Mouse (Mus musculus) liver, embryonic 12.5 days (tissue): ENCODE data around the gene Cdk2ap2. TPM values are rescaled to one million over a fixed set of nuclear protein-coding genes. Genes with fewer than 3 reads are reported as not detected.
A peak's percentile ranks its signal among the peaks of the same experiment; 100 is the strongest.
"Not testable (repeated sequence)": the region's sequence is repeated elsewhere in the genome, so short reads cannot be mapped to it uniquely, and the experiment has no call there.

Experiments
- ATAC-seq: fragments of 200-750 bp; cut with Nextera tagmentation; 2 replicates; pipeline ENCODE4 v1.8.0; 2017; ENCODE audit warnings: moderate number of reproducible peaks, mild to moderate bottlenecking, moderate library complexity
- H3K27ac ChIP-seq: fragments of 300-500 bp; sonication (generic); 2 replicates; pipeline ENCODE4 v1.5.1; 2016; ENCODE audit warnings: mild to moderate bottlenecking
- H3K27me3 ChIP-seq: fragments of 300-500 bp; sonication (generic); replicated peaks from 2 replicates; pipeline ENCODE4 v1.6.1; 2016; ENCODE audit warnings: mild to moderate bottlenecking, moderate library complexity
- H3K36me3 ChIP-seq: fragments of 300-500 bp; sonication (generic); 2 replicates; pipeline ENCODE4 v1.6.1; 2016; ENCODE audit warnings: mild to moderate bottlenecking, moderate library complexity
- H3K4me1 ChIP-seq: fragments of 300-500 bp; sonication (generic); 2 replicates; pipeline ENCODE4 v1.6.1; 2016
- H3K4me2 ChIP-seq: fragments of 300-500 bp; sonication (generic); 2 replicates; pipeline ENCODE4 v1.6.1; 2016; ENCODE audit warnings: mild to moderate bottlenecking, moderate library complexity
- H3K4me3 ChIP-seq: fragments of 300-500 bp; sonication (generic); 2 replicates; pipeline ENCODE4 v1.5.1; 2016; ENCODE audit warnings: mild to moderate bottlenecking, moderate library complexity
- H3K9ac ChIP-seq: fragments of 300-500 bp; sonication (generic); 2 replicates; pipeline ENCODE4 v1.6.1; 2016; ENCODE audit warnings: mild to moderate bottlenecking, moderate library complexity
- H3K9me3 ChIP-seq: fragments of 300-500 bp; sonication (generic); replicated peaks from 2 replicates; pipeline ENCODE4 v1.6.1; 2016; ENCODE audit warnings: mild to moderate bottlenecking, moderate library complexity
- WGBS: fragments of 180-500 bp; shearing (Covaris S2); methylation state at CpG from one replicate; pipeline ENCODE4 v1.1.7; 2016; ENCODE audit not compliant: insufficient replicate concordance; 5-methylcytosine and 5-hydroxymethylcytosine counted together
- polyA plus RNA-seq: library from polyadenylated mRNA; unstranded; fragments of >200 nt; fragmentation: Nextera tagmentation; extraction: Ambion mirVana; gene quantifications from 2 replicates; pipeline ENCODE4 v1.2.1, GENCODE M21; 2016

The Cdk2ap2 gene
- polyA plus RNA-seq, 1 experiment from 2014 or later: 101 TPM

DNA sequence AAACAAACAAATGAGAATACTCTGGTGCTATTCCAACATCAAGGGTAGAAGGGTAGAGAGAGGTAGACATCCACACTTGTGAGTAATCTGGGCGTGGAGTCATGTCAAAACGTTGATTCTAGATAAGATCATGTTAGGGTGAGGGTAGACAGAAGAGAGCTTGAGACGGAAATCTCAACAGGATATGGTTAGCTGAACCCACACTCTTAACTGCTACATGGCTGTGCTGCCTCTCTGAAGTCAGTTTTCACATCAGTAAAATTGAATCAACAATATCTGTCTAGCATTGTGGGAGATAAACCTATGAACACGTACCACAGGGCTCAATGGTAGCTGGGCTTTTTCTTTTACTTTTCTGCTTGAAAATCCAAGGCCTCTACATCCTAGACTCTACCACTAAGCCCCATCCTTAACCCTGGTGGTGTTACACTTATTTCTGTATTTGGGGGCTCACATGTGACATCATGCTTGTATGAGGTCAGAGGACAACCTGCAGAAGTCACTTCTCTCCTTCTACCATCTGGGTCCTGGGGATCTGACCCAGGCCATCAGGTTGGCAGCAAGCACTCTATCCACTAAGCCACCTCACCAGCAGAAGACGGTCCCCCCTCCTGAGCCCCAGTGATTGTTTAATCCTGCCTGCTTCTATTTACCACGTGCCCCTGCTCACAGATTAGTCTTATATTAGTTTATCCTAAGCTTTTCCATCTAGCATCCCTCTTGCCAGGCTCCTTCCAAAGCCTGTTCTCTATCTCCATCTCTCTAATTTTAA, 22.9 kb downstream of the Cdk2ap2 start:
- no peak overlapping the region for H3K27ac ChIP-seq
- no peak for ATAC-seq
- H3K4me2 ChIP-seq: peak overlapping the region; percentile 70; the same call in 1 of the 2 replicates
- H3K27me3 ChIP-seq: no peaks in the 10 kb centered on the region
- H3K4me1 ChIP-seq: peaks cover 53% of the 10 kb centered on the region
- WGBS: 61% methylated on average over 6 of the region's 6 CpGs
- peaks cover 36% of the 10 kb centered on the region for H3K36me3 ChIP-seq
- H3K4me3 ChIP-seq: no peak overlapping the region
- no peaks in the 10 kb centered on the region for H3K9me3 ChIP-seq
- no peak overlapping the region for H3K9ac ChIP-seq

- Histone ChIP-seq H3K9me3 (no peaks in the 10 kb centered on the region), H3K4me3 (peak overlapping the region; percentile 51; the same call in 1 of the 2 replicates), H3K9ac (no peak overlapping the region), H3K4me2 (peak overlapping the region; percentile 70), H3K4me1 (peaks cover 59% of the 10 kb centered on the region), H3K27me3 (no peaks in the 10 kb centered on the region), H3K36me3 (peaks cover 30% of the 10 kb centered on the region), H3K27ac (0 out of 2 replicates have a peak overlapping the region, but pooled peaks have one; percentile 14)
- 85% methylated on average over 2 of the region's 2 CpGs for WGBS
- ATAC-seq: no peak
Observed at GRCm38 (mm10) chr19:4120496-4120895, 23.5 kb downstream of the Cdk2ap2 start.

DNA sequence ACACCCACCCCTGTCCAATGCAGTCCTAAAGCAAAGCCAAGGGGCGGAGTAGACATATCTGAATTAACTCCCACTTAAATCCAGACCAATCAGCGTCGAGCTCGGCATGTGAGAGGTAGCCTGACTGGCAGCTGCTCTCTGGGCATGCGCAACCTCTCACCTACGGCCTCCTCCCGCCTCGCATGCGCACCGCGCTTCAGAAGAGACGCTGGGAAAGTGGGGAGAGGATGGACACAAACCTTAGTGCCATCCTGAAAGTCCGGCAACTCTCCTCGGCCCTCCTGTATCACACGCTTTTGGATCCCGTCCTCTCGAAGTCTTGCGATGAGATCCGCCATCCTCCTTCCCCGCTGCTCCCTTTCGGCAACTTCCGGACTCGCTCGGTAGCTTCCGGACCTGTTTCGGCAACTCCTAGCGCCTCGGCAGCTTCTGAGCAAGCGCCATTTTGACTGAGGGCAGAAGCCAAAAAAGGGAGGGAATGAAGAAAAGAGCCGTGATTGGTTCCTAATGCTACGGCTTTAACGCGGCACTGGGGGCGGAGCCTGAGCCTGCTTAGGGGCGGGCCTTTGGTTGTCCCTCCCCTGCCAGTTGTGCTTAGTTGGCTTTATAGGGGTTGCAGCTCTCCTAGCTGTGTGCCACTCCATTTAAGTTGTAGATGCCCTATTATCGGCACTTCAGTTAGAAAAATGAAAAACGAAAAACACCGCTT, 24.3 kb downstream of the Cdk2ap2 start:
- peak overlapping the region; percentile 70 for H3K4me2 ChIP-seq
- peaks cover 22% of the 10 kb centered on the region for H3K36me3 ChIP-seq
- H3K9ac ChIP-seq: peak overlapping the region; percentile 53
- H3K27ac ChIP-seq: peak overlapping the region; percentile 85
- peak; percentile 69 for ATAC-seq
- H3K4me1 ChIP-seq: peaks cover 60% of the 10 kb centered on the region
- H3K9me3 ChIP-seq: no peaks in the 10 kb centered on the region
- peak overlapping the region; percentile 51 for H3K4me3 ChIP-seq
- 3% methylated on average over 38 of the region's 38 CpGs for WGBS
- no peaks in the 10 kb centered on the region for H3K27me3 ChIP-seq

DNA sequence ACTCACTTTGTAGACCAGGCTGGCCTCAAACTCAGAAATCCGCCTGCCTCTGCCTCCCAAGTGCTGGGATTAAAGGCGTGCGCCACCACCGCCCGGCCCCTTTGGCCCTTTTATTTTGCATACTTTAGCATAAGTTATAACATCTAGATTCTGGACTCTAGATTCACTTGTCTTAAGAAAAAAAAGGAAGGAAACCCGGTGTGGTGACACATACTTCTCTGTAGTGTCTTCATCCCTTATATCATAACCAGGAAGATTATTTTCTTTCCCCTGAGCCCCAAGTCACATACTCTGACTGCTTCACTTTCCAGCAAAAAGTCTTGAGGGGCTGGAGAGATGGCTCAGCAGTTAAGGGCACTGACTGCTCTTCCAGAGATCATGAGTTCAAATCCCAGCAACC, 24.9 kb downstream of the Cdk2ap2 start:
- not testable (repeated sequence) for ATAC-seq, H3K27me3 ChIP-seq, H3K4me3 ChIP-seq, H3K9me3 ChIP-seq
- H3K36me3 ChIP-seq: peaks cover 16% of the 10 kb centered on the region
- peak overlapping the region; percentile 85 for H3K27ac ChIP-seq
- WGBS: 34% methylated on average over 6 of the region's 6 CpGs
- peaks cover 66% of the 10 kb centered on the region for H3K4me1 ChIP-seq
- H3K4me2 ChIP-seq: peak overlapping the region; percentile 70
- 0 out of 2 replicates have a peak overlapping the region, but pooled peaks have one; percentile 36 for H3K9ac ChIP-seq

DNA sequence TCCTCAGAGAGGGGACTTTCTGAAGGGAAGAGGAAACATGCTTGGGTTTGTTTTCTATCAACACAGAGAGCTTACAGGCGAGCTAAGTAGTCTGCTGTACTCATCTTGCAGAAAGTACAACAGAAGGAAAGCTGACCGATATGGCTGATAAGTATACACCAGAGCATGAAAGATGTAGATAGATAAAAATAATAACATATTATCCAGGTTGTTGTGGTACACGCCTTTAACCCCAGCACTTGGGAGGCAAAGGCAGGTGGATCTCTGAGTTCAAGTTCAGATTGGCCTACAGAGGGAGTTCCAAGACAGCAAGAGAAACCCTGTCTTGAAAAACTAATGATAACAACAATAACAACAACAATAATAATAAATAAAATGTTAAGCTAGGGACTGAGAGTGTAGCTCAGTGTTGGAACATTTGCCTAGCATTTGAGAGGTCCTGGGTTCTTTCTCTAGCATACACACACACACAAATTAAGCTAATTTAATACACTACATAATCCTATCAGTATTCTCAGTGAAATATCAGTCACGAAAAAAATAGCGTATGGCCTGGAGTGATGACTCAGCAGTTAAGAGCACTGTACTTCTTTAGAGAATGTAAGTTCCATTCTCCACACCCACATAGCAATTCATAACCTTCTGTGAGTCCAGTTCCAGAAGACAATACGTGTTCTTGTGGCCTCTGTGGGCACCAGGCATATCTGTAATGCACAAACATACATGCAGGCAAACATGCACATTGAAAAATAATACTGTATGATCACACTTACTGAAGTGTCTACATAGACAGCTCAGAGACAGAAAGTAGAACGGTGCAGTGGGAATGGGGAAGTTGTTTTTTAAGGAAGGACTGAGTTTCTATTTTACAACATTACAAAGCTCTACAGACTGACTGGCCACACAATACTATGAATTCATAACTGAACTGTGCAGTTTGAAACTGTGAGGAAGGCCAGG, 25.7 kb downstream of the Cdk2ap2 start:
- ATAC-seq: no peak
- Histone ChIP-seq H3K9ac (peak overlapping the region; percentile 53), H3K4me2 (peak overlapping the region; percentile 45), H3K9me3 (no peaks in the 10 kb centered on the region), H3K27me3 (no peaks in the 10 kb centered on the region), H3K27ac (peak overlapping the region; percentile 85), H3K36me3 (peaks cover 12% of the 10 kb centered on the region), H3K4me1 (peaks cover 74% of the 10 kb centered on the region), H3K4me3 (no peak overlapping the region)
- 42% methylated on average over 7 of the region's 7 CpGs for WGBS

GRCm38 (mm10) chr19:4124432-4124831, 27.4 kb downstream of the Cdk2ap2 start:
- peak overlapping the region; percentile 76 for H3K4me2 ChIP-seq
- H3K27me3 ChIP-seq: no peaks in the 10 kb centered on the region
- H3K9me3 ChIP-seq: no peaks in the 10 kb centered on the region
- 79% methylated on average over 4 of the region's 4 CpGs for WGBS
- H3K9ac ChIP-seq: peak overlapping the region; percentile 25
- H3K36me3 ChIP-seq: peaks cover 20% of the 10 kb centered on the region
- no peak for ATAC-seq
- H3K4me1 ChIP-seq: peaks cover 80% of the 10 kb centered on the region
- H3K27ac ChIP-seq: peak overlapping the region; percentile 85
- H3K4me3 ChIP-seq: no peak overlapping the region

DNA sequence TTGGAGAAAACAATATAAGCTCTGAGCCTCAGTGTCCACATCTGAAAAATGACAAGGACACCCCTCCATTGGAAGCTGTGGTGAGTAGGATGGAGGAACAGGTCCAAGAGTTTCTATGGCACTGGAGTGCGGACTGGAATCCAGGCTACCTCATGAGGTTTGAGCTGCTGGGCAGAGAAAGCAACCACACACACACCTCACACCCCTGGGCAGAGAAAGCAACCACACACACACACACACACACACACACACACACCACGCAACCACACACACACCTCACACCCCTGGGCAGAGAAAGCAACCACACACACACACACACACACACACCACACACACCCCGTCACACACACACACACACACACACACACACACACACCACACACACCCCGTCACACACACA, 28.3 kb downstream of the Cdk2ap2 start:
- Histone ChIP-seq H3K9ac (peak overlapping the region; percentile 89), H3K4me2 (peak overlapping the region; percentile 76), H3K4me1 (peaks cover 80% of the 10 kb centered on the region), H3K36me3 (peaks cover 27% of the 10 kb centered on the region), H3K4me3 (peak overlapping the region; percentile 82), H3K27ac (peak overlapping the region; percentile 85)
- not testable (repeated sequence) for H3K27me3 ChIP-seq, H3K9me3 ChIP-seq
- 37% methylated on average over 3 of the region's 4 CpGs for WGBS
- ATAC-seq: peak; percentile 11; the same call in 1 of the 2 replicates

DNA sequence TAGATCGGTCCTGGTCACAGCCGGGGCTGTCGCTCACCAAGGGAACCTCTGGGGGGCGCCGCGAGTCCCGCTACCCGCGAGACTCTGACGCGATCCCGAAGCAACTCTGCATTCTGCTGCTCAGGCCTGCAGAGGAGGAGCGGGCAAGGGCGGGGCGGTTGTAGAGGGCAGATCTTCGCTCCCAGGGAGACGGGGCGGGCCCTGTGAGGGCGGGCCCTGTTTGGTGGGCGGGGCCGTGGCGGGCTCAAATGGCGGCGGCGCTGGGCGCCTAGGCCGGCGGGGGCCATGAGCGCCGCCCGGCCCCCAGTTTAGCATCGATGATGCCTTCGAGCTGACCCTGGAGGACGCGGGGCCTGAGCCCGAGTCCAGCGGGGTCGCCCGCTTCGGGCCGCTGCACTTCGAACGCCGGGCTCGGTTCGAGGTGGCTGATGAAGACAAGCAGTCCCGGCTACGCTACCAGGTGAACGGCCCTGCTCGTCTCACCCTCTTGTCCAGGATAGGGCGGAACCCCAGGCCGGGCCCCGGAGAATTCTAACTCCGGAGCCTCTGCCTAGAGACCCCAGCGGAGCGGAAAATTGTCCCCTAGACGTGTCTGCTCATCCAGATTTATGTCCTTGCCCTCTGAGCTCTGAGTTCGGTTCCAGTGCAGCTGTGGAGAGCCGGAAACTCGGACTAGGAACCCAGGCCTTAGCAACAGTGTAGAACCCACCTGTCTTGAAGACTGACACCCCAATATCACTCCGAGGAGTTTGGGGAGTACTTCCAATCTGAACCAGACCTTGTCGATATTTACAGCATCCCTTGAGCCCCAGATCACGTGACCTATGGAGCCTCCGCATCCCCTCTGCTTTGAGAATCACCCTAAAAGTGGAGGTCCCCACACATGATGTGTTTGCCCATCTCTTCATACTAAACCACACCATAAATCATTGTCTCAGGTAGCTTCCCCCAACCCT, 29.0 kb downstream of the Cdk2ap2 start, which contains the start of gene Aip:
Gene Aip, minus strand, starts transcription at position 118 of the 956 bp plus-strand sequence.
- Histone ChIP-seq H3K4me1 (peaks cover 80% of the 10 kb centered on the region), H3K4me2 (peak within 1 kb of the TSS; percentile 76), H3K4me3 (peak within 1 kb of the TSS; percentile 82), H3K9me3 (no peaks in the 10 kb centered on the region), H3K9ac (peak within 1 kb of the TSS; percentile 89), H3K27me3 (no peaks in the 10 kb centered on the region), H3K27ac (peak within 1 kb of the TSS; percentile 88), H3K36me3 (peaks cover 30% of the 10 kb centered on the region)
- ATAC-seq: peak; percentile 92
- 2% methylated on average over 64 of the region's 64 CpGs for WGBS

- peaks cover 83% of the 10 kb centered on the region for H3K4me1 ChIP-seq
- no peaks in the 10 kb centered on the region for H3K27me3 ChIP-seq
- H3K36me3 ChIP-seq: peaks cover 39% of the 10 kb centered on the region
- WGBS: 64% methylated on average over 7 of the region's 7 CpGs
- peak overlapping the region; percentile 88 for H3K27ac ChIP-seq
- no peak for ATAC-seq
- H3K9me3 ChIP-seq: no peaks in the 10 kb centered on the region
- peak overlapping the region; percentile 82 for H3K4me3 ChIP-seq
- peak overlapping the region; percentile 76 for H3K4me2 ChIP-seq
- H3K9ac ChIP-seq: peak overlapping the region; percentile 89
Observed at GRCm38 (mm10) chr19:4126759-4127495, 29.9 kb downstream of the Cdk2ap2 start.

GRCm38 (mm10) chr19:4129462-4129861, 32.5 kb downstream of the Cdk2ap2 start:
- Histone ChIP-seq H3K27me3 (no peaks in the 10 kb centered on the region), H3K4me2 (peak overlapping the region; percentile 85), H3K36me3 (peaks cover 56% of the 10 kb centered on the region), H3K9ac (peak overlapping the region; percentile 74; the same call in 1 of the 2 replicates), H3K4me3 (0 out of 2 replicates have a peak overlapping the region, but pooled peaks have one; percentile 66), H3K9me3 (no peaks in the 10 kb centered on the region), H3K27ac (peak overlapping the region; percentile 88), H3K4me1 (peaks cover 63% of the 10 kb centered on the region)
- 92% methylated on average over 7 of the region's 7 CpGs for WGBS
- no peak for ATAC-seq
